Mouse (Mus musculus): ENCODE data around the gene Mesp1.

The Mesp1 gene

GRCm38 (mm10) chr7:79786295-79786694 is 7.3 kb downstream of the Mesp1 start:
- DNase-seq = peak; percentile 70 to 72

DNA sequence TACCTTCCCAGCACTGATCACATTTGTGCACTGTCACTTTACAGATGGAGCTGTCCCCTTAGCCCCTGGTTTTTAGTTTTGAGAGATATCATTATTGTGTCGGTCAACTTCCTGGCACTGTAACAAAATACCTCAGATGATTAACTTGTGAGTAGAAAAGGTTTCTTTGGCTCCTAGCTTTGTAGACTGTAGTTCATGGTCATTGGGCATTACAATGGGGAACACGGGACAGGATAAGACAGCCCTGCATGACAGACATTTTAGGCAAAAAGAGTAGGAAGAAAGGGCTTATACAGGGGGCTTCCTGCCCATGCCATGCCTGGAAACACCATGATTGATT is 11.1 kb downstream of the Mesp1 start:
- no peak for DNase-seq

GRCm38 (mm10) chr7:79781826-79782515 is 11.6 kb downstream of the Mesp1 start:
- DNase-seq = no peak

DNA sequence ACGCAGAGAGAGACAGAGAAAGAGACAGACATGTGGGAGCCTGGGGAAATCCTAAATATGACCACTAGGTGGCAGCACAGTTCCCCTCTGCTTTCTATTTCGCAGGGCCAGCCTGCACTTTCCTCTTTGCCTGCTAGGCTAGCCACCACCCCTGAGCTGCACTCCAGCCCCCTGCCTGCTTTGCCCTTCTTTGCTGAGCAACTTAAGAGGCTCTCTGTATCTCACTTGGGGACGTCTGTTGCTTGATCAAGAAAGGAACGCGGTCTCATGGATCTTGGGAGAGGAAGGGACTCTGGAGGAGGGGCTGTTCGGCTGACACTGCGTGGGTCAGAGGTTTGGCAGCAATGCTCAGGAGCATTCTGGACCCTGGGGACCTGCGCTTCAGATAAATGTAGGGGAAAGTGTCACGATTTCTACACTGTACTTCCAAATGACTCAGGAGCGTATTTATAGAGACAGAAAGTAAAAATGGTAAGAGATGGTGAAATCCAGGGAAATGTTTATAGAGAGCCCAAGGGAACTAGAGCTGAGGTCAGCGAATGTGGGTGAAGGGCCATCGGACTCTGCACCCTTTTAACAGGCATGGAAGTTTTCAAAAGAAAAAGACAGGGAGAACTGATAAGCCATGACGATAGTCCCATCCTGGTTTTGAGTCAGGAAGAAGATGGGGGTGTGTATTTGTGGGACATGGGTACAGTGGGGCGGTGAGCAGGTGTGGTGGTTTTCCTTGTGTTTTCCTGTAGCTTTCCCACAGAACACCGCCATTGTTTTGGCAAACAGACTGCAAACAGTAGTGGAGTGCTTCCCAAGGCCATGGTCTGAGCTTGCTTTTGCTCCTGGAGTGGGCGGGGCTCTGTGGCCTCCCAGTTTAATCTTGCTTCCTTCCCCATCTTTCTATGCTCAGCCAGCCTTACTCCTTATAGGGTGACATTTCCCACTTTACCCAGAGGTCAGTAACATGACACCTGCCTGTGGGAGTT is 12.7 kb downstream of the Mesp1 start:
- peak; percentile 66 to 74 for DNase-seq

DNA sequence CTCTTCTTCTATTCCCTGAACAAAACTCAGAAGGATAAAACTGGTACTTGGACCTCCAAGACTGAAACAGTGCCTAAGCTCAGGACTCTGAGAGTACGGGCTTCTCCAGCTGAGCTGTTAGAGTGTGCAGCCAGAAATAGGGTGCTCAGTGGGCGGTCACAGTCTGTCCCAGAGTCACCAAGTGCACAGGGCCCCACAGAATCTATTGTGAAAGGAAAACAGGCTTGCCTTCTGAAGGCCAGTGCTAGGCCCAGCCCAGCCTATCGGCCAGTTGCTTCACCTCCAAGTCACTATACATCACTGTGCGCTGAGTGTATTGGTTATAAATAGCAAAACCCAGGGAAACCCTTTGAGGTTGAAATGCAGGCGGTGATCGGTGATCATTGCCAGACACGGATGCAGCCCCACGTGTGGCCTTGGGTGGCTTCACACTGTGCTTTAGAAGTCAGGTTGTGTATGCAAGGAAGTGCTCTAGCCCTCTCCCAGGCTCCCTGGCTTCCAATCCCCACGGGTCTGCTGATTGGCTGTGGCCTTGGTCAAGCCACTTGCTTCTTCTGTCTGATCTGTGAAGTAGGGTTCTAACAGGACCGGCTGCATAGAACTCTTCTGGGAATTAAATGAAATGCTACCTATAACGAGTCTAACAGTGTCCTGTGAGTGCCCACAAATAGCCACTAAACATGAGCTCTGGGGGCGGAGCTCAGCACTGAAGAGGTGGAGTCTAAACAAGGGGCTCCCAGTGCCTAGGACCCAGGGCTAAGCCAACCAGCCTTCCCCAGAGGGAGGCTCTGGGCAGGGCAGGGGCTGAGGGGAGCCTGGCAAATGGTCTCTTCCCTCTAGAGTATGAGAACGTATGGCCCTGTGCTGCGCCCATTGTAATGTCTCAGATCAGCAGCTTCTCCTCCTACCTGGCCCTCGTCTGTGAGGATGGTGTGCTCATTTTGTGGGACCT is 21.8 kb downstream of the Mesp1 start:
- DNase-seq = no peak

DNA sequence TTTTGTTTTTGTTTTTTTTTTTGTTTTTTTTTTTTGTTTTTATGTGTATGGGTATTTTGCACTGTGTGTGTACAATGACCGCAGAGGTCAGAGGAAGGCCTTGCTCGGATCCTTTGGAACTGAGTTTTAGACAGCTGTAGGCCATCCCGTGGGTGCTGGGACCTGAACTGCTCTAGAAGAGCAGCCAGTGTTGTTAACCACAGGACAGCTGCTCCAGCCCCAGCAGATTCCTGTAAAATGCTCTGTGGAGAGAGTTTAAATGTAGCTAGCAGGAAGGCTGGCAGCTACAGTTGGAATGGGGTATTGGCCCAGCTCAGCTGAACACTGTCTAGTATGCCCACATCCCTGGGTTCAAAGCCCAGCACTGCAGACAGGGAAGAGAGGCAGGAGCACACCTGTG is 23.9 kb downstream of the Mesp1 start:
- DNase-seq = no peak

DNA sequence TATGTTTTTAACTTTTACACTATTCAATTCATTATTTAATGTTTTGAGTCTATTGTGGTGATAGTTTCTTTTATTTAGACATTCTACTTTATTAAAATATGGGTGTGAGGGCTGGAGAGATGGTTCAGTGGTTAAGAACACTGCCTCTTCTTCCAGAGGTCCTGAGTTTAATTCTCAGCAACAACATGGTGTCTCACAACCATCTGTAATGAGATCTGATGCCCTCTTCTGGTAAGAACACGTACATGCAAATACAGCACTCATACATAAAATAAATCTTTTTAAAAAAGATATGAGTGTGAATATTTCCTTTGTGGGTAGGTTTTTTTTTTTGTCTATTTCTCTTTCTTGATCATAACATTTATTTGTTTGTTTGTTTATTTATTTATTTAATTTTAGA is 27.6 kb downstream of the Mesp1 start:
- no peak for DNase-seq

- DNase-seq = no peak
These were observed 31.5 kb downstream of the Mesp1 start for GRCm38 (mm10) chr7:79762106-79762505.

DNA sequence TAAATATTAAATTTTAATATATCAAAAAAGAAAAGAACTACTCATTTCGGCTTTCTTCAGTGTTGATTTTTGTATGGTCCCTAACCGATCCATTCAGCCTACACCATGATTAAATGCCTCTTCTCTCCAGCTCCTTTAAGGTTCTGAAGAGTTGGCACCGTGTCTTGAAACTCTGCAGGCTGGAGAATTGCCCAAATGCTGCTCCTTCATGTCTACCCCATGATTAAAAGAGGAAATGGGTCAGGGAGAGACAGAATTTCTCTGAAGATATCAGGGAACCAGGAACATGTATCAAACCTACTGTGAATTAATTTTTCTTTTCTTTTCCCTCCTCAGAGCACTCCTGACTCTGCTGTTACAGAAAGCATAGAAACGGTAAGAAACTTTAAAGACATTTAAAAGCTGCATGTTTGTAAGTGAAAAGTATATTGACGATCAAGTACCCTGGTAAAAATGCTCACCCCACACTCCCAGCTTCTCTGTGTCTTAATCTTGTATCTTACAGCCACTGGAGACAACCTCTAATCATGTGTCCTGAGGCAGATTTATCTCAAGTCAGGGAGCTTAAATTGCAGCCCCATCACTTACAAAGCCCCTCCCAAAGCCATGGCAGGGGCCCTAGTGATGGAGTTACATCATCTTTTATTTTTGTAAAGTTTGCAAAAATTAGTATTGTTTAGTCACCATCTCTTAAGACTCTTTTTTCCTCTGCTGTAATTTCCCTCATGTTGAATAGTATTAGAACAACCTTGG is 32.3 kb downstream of the Mesp1 start:
- no peak for DNase-seq

GRCm38 (mm10) chr7:79759766-79760165 is 33.8 kb downstream of the Mesp1 start:
- DNase-seq = no peak

- DNase-seq = no peak
These were observed 35.4 kb downstream of the Mesp1 start for GRCm38 (mm10) chr7:79758176-79758575.

DNA sequence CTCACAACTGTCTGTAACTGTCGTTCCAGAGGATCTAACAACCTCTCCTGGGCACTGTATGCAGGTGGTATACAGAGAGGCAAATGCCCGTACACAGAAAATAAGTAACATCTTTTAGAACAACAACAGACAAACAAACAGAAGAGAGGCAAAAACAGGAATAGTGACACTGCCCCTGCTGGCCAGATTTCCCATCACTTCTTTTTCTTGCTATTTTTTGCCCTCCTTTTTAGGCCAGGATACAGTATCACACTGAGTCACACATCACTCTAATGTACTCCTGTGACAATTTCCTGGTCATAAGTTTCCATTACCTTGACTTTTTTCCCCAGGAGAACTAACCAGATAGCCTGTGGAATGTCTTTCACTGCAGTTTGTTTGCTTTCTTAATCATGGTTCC is 37.3 kb downstream of the Mesp1 start:
- no peak for DNase-seq

DNA sequence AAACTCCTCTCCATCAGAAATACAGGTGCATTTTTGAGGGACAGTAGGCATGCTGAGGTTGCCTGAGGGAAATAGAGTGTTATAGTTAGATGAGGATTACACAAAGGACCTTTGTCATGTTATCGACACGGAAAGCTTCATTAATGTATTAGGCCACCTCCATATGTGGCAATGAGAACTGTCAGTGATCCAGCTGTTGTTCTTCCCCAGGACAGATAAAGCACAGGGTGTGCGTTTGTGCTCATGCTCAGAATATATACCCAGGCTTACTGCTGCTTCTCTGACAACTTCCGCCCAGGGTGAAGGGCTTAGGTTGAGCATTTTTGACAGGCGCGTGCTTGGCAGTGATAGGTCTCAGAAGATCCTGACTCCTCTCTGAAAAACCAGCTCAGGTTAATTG is 44.1 kb downstream of the Mesp1 start:
- DNase-seq = no peak

- no peak for DNase-seq
These were observed 45.9 kb downstream of the Mesp1 start for GRCm38 (mm10) chr7:79747659-79748058.

- DNase-seq = no peak
These were observed 49.0 kb downstream of the Mesp1 start for GRCm38 (mm10) chr7:79744585-79744984.

DNA sequence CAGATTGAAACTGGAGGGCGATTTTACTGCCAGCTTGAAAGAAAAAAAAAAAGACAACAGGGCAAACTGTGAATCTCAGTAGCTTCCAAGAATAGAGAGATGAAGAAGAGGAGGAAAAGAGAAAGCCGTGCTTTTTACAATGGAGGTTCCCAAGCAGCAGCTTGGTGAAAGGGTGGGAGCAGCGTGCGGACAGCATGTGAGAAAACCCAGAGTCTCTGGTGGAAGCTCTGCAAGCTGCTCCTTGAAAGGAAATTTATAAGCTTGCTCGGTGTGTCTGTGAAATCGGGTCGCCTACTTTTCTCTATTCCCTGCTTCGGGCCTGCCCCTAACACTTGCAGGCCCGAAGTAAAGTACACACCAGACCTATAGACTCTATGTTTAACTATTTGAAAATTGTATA is 49.5 kb downstream of the Mesp1 start:
- DNase-seq = no peak

DNA sequence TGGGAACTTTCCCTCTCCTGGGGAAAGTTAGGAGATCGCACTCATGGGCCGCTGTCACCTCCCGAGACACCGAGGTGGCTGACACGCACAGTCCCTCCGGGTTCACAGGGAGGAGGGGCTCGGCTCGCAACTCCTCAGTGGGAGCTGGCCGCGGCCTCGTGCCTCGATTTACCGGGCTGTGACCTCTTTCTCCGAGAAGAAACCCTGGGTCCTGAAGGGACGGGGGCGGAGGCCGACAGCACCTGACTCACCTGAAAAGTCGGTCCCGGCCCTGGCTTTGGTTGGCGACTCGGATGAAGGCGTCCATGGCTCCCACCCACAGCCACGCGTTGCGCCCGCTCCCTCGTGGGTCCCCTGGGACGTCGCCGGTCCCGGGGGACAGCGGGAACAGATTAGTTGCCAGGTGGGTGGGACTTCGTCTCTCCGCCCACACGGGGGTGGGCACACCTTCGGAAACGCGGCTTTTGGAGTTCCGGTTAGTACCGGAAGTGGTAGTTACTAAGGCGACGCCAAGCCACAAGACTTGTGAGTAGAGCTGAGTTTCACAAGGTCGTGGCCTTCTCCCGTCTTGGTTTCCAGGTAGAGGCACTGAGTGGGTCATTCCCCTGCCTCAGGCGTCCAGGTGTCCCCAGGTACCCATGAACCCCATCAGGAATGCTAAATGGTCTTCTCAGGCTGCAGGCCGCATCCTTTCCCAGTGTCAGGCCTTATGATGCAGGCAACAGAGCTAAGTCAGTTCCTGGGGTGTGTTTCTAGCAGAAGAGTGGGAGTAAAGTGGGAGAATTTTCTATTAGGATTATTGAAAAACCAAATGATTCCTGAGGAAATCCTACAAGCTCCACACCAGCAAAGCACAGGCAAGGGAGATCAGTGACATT is 50.7 kb downstream of the Mesp1 start, which contains the start of the genes Pex11a and Wdr93:
Gene Pex11a (minus strand): TSS at position 473 of the 878 bp plus-strand sequence.
Gene Wdr93 (plus strand): TSS at position 505 of the 878 bp plus-strand sequence.
- DNase-seq = peak; percentile 68 to 73

- no peak for DNase-seq
These were observed 51.3 kb downstream of the Mesp1 start for GRCm38 (mm10) chr7:79742277-79742658.

All from cerebellum, adult 18-20 months (tissue).